Mouse (Mus musculus) forebrain, postnatal 0 days (tissue): ENCODE measurements around the gene Mcf2l. TPM values are rescaled to one million over a fixed set of nuclear protein-coding genes. Genes with fewer than 3 reads are reported as not detected.

ENCODE experiments used
- ATAC-seq: fragments of 200-750 bp; cut with Nextera tagmentation; 2 replicates; pipeline ENCODE4 v1.8.0; 2017; ENCODE audit warnings: mild to moderate bottlenecking, moderate library complexity
- DNase-seq: peaks from one replicate; pipeline ENCODE4 v3.0.0-alpha.2; 2015
- H3K27ac ChIP-seq: fragments of 300-500 bp; sonication (generic); 2 replicates; pipeline ENCODE4 v1.5.1; 2014; ENCODE audit warnings: low read depth, mild to moderate bottlenecking, antibody characterized with exemption, low read length, moderate library complexity, mixed read lengths
- H3K27me3 ChIP-seq: fragments of 300-500 bp; sonication (generic); 2 replicates; pipeline ENCODE4 v1.6.1; 2014; ENCODE audit warnings: mild to moderate bottlenecking, low read length, mixed read lengths; ENCODE audit not compliant: insufficient read depth
- H3K36me3 ChIP-seq: fragments of 300-500 bp; sonication (generic); 2 replicates; pipeline ENCODE4 v1.6.1; 2014; ENCODE audit warnings: mild to moderate bottlenecking, moderate library complexity; ENCODE audit not compliant: insufficient read depth
- H3K4me1 ChIP-seq: fragments of 300-500 bp; sonication (generic); 2 replicates; pipeline ENCODE4 v1.6.1; 2014; ENCODE audit warnings: antibody characterized with exemption; ENCODE audit not compliant: insufficient read depth
- H3K4me2 ChIP-seq: fragments of 300-500 bp; sonication (generic); 2 replicates; pipeline ENCODE4 v1.6.1; 2014; ENCODE audit warnings: low read depth, mild to moderate bottlenecking, moderate library complexity
- H3K4me3 ChIP-seq: fragments of 300-500 bp; sonication (generic); 2 replicates; pipeline ENCODE4 v1.5.1; 2014; ENCODE audit warnings: low read depth, low read length, mixed read lengths
- H3K9ac ChIP-seq: fragments of 300-500 bp; sonication (generic); 2 replicates; pipeline ENCODE4 v1.6.1; 2014; ENCODE audit warnings: mild to moderate bottlenecking
- H3K9me3 ChIP-seq: fragments of 300-500 bp; sonication (generic); 2 replicates; pipeline ENCODE4 v1.6.1; 2016; ENCODE audit warnings: low read length
- CTCF ChIP-seq: sonication (generic); IDR thresholded peaks from 2 replicates; pipeline ENCODE4 v1.5.1; 2016; ENCODE audit warnings: antibody characterized with exemption, control low read depth, low read depth
- WGBS: fragments of 180-500 bp; shearing (Covaris S2); extraction: QIAGEN DNeasy Blood & Tissue Kit; methylation state at CpG from one replicate; pipeline ENCODE4 v1.1.7; 2014; 5-methylcytosine and 5-hydroxymethylcytosine counted together
- polyA plus RNA-seq: library from polyadenylated mRNA; unstranded; fragments of >200 nt; fragmentation: Nextera tagmentation; extraction: Ambion mirVana; gene quantifications from 2 replicates; pipeline ENCODE4 v1.2.1, GENCODE M21; 2015
- total RNA-seq: library from RNA; depleted of rRNA; stranded (reverse); fragments of >200 nt; gene quantifications from 2 replicates; pipeline ENCODE4 v1.2.3, GENCODE M21; 2014

The Mcf2l gene
- total and polyA plus RNA-seq, 2 experiments from 2014 or later, result 118 to 371 TPM

DNA sequence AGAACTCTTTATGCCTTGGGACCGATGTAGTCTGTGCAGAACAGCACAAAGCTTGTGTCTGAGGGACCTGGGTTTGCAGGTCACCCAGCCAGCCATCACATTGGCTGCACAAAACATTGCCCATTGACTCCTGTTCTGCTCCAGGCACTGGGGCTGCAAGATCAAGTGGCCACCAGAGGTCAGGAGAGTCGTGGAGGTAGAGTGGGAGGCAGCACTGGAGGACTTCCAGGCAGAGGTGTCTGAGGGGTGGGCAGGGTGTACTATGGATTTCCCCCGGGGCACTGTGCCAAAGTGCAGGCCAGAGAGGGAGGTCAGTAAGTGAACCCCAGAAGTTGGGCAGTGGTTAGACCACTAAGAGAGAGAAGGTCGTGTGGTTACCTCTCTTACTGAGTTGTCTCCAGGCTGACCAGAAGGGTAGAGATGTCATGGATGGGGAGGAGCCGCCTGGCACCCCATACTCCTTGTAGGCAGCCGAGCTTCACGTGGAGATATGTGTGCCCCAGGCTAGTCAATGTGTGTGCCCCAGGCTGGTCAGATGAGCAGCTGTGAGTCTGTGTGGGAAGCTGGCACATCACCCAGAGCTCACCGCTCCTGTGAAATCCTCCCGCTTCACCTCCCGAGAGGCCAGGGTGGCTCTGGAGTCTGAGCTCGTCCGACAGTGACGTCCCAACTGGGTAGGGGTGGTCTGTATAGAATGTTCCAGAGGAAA lies 115.3 kb downstream of the Mcf2l start:
- Histone ChIP-seq H3K9ac (no peak overlapping the region), H3K27ac (no peak overlapping the region), H3K4me2 (no peak overlapping the region), H3K9me3 (no peaks in the 10 kb centered on the region), H3K4me1 (no peaks in the 10 kb centered on the region; the same call in 1 of the 2 replicates), H3K4me3 (no peak overlapping the region), H3K36me3 (peaks cover 34% of the 10 kb centered on the region), H3K27me3 (no peaks in the 10 kb centered on the region)
- 83% methylated on average over 13 of the region's 13 CpGs for WGBS
- 0 out of 2 replicates have a peak, but pooled peaks have one; percentile 6 for TF ChIP-seq CTCF
- DNase-seq (no peak), ATAC-seq (no peak)

DNA sequence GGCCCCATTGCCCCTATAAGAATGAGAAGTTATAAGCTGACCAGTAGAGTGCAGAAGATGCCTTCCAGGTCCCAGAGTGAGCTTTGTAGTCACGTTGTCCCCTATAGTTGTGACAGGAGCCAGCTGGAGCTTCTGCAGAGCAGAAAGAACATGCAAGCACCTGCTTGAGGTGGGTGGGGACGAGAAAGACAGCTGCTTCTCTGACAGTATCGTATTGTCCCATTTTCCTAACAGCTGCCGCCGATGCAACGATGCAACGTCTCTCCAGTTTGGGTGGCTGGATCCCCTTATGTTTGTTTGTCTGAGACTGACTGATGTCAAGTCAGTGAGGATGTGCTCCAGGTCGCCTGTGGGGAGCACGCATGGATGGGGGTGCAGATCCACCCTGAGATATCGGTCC lies 117.8 kb downstream of the Mcf2l start:
- H3K4me1 ChIP-seq, result no peaks in the 10 kb centered on the region; the same call in 1 of the 2 replicates
- no peak overlapping the region for H3K4me2 ChIP-seq
- H3K4me3 ChIP-seq, result no peak overlapping the region
- H3K9ac ChIP-seq, result no peak overlapping the region
- DNase-seq, result no peak
- ATAC-seq, result no peak
- peaks cover 44% of the 10 kb centered on the region for H3K36me3 ChIP-seq
- 87% methylated on average over 10 of the region's 10 CpGs for WGBS
- no peaks in the 10 kb centered on the region for H3K27me3 ChIP-seq
- TF ChIP-seq CTCF, result no peak
- no peak overlapping the region for H3K27ac ChIP-seq
- H3K9me3 ChIP-seq, result no peaks in the 10 kb centered on the region

DNA sequence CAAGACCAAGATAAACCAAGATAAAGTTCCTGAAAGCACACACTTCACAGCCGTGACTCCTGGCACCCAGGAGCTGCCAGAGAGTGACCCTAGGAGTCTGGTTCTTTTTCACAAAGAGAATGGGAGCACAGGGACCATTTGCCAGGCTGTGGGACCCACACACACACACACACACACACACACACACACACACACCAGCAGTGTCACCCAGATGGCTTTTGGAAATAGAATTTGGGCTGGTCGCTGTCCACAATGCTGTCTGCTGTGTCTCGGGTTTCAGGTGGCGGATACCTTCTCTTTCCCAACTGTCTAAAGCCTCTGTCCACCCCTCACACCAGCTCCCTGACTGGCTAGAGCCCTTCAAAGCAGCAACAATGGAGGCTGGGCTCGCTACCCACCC lies 120.9 kb downstream of the Mcf2l start:
- DNase-seq (no peak), ATAC-seq (no peak)
- 85% methylated on average over 5 of the region's 5 CpGs for WGBS
- H3K27ac ChIP-seq, result no peak overlapping the region
- H3K4me3 ChIP-seq, result no peak overlapping the region
- peaks cover 71% of the 10 kb centered on the region for H3K36me3 ChIP-seq
- H3K4me2 ChIP-seq, result no peak overlapping the region
- no peaks in the 10 kb centered on the region for H3K27me3 ChIP-seq
- H3K9me3 ChIP-seq, result no peaks in the 10 kb centered on the region
- TF ChIP-seq CTCF, result no peak
- H3K4me1 ChIP-seq, result no peaks in the 10 kb centered on the region
- H3K9ac ChIP-seq, result no peak overlapping the region

DNA sequence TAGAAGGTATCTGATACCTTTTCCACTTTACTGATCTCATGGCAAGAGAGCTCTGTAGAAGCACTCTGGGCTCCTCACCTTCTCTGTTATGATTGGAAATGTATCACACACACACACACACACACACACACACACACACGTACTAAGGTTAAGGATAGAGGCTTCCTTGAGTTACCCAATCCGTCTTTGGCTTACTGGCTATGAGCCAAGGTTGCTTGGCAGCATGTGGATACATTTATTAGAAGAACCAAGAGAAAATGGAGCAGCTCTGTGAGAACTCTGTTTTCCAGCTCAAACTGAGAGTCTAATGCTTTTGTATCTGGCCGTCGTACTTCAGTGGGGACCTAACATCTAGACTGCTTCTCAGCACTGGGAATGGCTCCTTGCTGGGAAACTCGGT lies 121.9 kb downstream of the Mcf2l start:
- ATAC-seq (peak; percentile 23; the same call in 1 of the 2 replicates), DNase-seq (peak; percentile 44)
- Histone ChIP-seq H3K4me2 (no peak overlapping the region), H3K9ac (no peak overlapping the region), H3K4me3 (no peak overlapping the region), H3K9me3 (no peaks in the 10 kb centered on the region), H3K27me3 (no peaks in the 10 kb centered on the region), H3K27ac (no peak overlapping the region), H3K4me1 (no peaks in the 10 kb centered on the region), H3K36me3 (peaks cover 81% of the 10 kb centered on the region)
- WGBS, result 35% methylated on average over 5 of the region's 5 CpGs
- no peak for TF ChIP-seq CTCF

DNA sequence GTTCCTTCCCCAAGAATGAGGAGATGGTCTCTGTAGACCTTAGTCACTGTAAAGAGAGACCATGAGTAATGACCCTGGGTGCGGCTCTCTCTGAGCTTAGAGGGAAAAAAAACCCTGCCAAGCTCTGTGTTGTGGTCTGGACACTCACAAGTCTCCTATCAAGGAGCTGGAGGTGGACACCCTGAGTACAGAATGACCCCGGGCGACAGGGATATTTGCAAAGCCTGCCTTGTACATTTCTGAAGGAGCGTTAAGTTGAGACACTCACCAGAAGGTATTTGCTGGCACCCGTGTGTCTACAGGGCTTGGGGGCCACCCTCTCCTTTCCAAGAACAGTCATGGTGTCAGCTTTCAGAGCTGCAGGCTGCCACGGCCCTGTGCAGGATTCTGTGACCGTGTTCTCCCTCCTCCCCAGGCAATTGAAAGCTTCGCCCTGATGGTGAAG lies 123.2 kb downstream of the Mcf2l start:
- WGBS, result 81% methylated on average over 8 of the region's 8 CpGs
- Histone ChIP-seq H3K36me3 (peaks cover 84% of the 10 kb centered on the region), H3K27ac (no peak overlapping the region), H3K27me3 (no peaks in the 10 kb centered on the region), H3K4me2 (no peak overlapping the region), H3K9ac (no peak overlapping the region), H3K4me1 (no peaks in the 10 kb centered on the region), H3K9me3 (no peaks in the 10 kb centered on the region), H3K4me3 (no peak overlapping the region)
- ATAC-seq, result no peak
- no peak for TF ChIP-seq CTCF
- no peak for DNase-seq

DNA sequence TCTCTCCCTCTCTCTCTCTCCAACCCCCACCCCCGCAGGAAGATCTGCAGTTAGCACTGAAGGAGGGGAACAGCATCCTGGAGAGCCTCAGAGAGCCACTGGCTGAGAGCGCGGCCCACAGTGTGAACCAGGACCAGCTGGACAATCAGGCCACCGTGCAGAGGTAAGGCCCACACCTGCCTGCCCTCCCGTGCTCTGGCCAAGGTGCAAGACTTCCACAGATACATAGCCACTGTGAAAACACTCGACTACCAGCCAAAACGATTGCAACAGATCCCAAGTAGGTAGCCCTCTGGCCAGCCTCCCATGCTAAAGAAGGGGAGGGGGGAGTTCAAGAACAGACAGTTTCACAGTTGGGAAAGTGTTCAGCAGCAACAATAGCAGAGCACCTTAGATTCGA lies 124.7 kb downstream of the Mcf2l start:
- TF ChIP-seq CTCF, result no peak
- Histone ChIP-seq H3K4me3 (no peak overlapping the region), H3K36me3 (peaks cover 91% of the 10 kb centered on the region), H3K9me3 (no peaks in the 10 kb centered on the region), H3K4me1 (no peaks in the 10 kb centered on the region), H3K4me2 (no peak overlapping the region), H3K9ac (no peak overlapping the region), H3K27ac (no peak overlapping the region), H3K27me3 (no peaks in the 10 kb centered on the region)
- ATAC-seq (no peak), DNase-seq (no peak)
- WGBS, result 90% methylated on average over 8 of the region's 8 CpGs

DNA sequence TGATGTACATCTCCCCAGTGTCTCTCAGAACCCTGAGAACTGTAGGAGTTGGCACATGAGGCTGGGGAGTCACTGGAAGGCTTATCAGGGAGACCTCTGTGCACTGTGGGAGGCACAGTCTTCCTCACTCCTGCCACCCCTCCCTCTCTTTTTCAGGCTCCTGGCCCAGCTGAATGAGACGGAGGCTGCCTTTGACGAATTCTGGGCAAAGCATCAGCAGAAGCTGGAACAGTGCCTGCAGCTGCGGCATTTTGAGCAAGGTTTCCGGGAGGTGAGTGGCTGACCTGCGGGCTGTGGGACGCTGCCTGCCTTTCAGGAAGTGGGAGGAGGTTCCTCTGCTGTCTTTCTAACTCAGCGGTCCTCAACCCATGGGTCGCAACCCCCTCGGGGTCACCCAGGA lies 126.2 kb downstream of the Mcf2l start:
- WGBS, result 62% methylated on average over 9 of the region's 9 CpGs
- no peak for DNase-seq
- H3K4me3 ChIP-seq, result no peak overlapping the region
- no peaks in the 10 kb centered on the region for H3K9me3 ChIP-seq
- no peak overlapping the region for H3K4me2 ChIP-seq
- no peaks in the 10 kb centered on the region for H3K27me3 ChIP-seq
- H3K36me3 ChIP-seq, result peaks cover 92% of the 10 kb centered on the region
- H3K27ac ChIP-seq, result no peak overlapping the region
- H3K4me1 ChIP-seq, result no peaks in the 10 kb centered on the region
- ATAC-seq, result no peak
- no peak for TF ChIP-seq CTCF
- H3K9ac ChIP-seq, result no peak overlapping the region
